Mouse (Mus musculus): ENCODE data around the gene Uhrf1. TPM values are rescaled to one million over a fixed set of nuclear protein-coding genes. Genes with fewer than 3 reads are reported as not detected.
"Not testable (repeated sequence)": the region's sequence is repeated elsewhere in the genome, so short reads cannot be mapped to it uniquely, and the experiment has no call there.

Gene Uhrf1
- polyA plus RNA-seq (2016; fragmentation: Nextera tagmentation; extraction: Ambion mirVana), result 161 and 166 TPM in 2 replicates

DNA sequence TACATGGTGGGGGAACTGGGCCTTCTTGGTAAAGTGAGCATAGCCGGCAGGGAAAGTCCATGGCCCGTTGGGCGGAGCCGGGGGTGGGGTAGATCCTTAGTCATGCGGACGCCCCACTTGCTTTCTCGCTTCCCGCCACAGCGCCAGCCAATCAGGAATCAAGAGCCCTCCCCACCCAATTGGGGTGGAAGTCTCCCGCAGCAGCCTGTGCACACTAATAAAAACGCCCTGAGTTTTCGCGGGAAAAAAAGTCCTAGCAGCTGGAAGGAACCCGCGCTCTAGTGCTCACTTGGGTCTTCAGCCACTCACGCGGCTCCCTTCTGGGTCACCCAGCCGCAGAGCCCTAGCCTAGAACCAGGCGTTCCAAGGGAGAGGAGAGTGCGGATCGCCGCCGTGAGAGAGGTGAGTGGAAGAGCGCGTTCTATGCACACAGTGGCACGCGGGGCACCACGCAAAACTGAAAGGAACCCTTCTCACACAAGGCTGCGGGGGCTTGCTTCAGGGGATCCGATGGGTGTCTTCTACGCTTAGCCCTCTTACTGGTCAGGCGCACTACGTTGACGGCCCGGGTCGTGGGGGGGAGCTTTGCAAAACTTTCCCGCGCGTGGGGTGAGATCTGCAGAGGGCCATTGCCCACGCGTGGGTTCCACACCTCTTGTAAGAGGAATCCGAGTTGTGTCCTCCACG, at the start of gene Uhrf1:
Uhrf1 (plus strand) TSS at position 162 of the 687 bp plus-strand sequence.
- H3K9me3 ChIP-seq, result no peaks in the 10 kb centered on the region
- H3K4me2 ChIP-seq (replicated peaks), result peak within 1 kb of the TSS; percentile 93
- H3K27ac ChIP-seq (replicated peaks), result peak within 1 kb of the TSS; percentile 65
- under 1% methylated on average over 43 of the region's 43 CpGs for WGBS
- H3K9ac ChIP-seq (replicated peaks), result peak within 1 kb of the TSS; percentile 72
- H3K4me3 ChIP-seq, result peak within 1 kb of the TSS; percentile 85
- no peaks in the 10 kb centered on the region for H3K27me3 ChIP-seq
- H3K36me3 ChIP-seq, result peaks cover 21% of the 10 kb centered on the region
- ATAC-seq (ENCODE audit: low FRiP score, low read depth), result peak; percentile 61
- peaks cover 49% of the 10 kb centered on the region for H3K4me1 ChIP-seq

DNA sequence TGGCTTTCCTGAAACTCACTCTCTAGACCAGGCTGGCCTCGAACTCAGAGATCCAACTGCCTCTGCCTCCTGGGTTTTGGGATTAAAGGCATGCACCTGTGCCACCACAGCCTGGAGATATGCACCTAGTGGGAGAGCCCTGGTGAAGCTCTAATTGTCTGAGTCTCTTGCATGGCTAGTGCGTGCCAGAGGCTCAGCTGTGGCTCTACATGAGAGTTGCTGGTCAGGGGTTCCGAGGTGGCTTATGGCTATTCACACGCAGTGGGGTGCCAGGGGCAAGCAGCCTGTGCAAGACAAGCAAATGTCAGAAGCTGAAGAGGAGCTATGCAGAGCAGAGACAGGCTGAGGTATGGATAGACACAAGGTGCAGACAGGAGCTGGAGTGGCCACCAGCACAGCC, 48.4 kb upstream of the Uhrf1 start:
- Histone ChIP-seq H3K27me3 (no peaks in the 10 kb centered on the region), H3K36me3 (peaks cover 14% of the 10 kb centered on the region), H3K4me3 (no peak overlapping the region), H3K27ac (replicated peaks) (no peak overlapping the region), H3K4me2 (replicated peaks) (no peak overlapping the region), H3K4me1 (peaks cover 38% of the 10 kb centered on the region), H3K9me3 (no peaks in the 10 kb centered on the region), H3K9ac (replicated peaks) (no peak overlapping the region)
- ATAC-seq (ENCODE audit: low FRiP score, low read depth), result no peak
- 77% methylated on average over 4 of the region's 4 CpGs for WGBS

DNA sequence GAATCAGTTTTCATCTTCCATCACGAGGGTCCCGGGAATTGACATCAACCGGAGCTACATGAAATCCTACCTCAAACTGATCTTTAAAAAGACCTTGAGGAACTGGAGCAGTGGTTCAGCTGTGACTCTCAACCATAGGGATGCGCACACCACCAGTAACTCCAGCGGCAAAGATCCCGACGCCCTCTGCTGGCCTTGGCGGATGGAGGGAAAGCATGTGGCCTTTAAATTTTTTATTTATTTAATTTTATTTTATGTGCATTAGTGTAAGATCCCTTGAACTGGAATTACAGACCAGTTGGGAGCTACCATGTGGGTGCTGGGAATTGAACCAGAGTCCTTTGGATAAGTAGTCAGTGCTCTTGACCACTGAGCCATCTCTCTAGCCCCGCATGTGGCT, 47.7 kb upstream of the Uhrf1 start:
- ATAC-seq (ENCODE audit: low FRiP score, low read depth), result peak; percentile 13
- H3K4me2 ChIP-seq (replicated peaks), result peak overlapping the region; percentile 73
- peaks cover 22% of the 10 kb centered on the region for H3K36me3 ChIP-seq
- H3K27ac ChIP-seq (replicated peaks), result peak overlapping the region; percentile 8; the same call in 1 of the 2 replicates
- H3K4me3 ChIP-seq, result peak overlapping the region; percentile 75
- H3K27me3 ChIP-seq, result no peaks in the 10 kb centered on the region
- H3K9me3 ChIP-seq, result no peaks in the 10 kb centered on the region
- H3K9ac ChIP-seq (replicated peaks), result no peak overlapping the region
- peaks cover 41% of the 10 kb centered on the region for H3K4me1 ChIP-seq
- WGBS, result 20% methylated on average over 9 of the region's 9 CpGs

DNA sequence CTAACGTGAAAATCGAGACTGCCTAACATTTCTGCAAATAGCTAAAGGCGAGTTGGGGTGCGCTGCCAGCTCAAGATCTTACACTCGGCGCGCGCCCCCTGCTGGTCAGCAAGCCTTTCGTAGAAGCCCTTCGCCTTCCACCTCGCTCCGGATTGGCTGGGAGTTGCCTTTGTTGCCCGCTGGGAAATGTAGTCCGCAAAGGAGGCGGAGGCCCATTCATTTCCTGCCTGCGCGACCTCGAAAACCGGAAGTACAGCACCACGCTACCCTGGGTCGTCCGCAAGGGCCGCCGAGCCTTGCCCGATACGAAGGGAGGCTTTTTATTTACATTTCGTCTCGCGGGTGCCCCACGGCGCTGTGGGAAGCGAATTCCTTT, 47.3 kb upstream of the Uhrf1 start:
- Histone ChIP-seq H3K27ac (replicated peaks) (peak overlapping the region; percentile 91), H3K4me3 (peak overlapping the region; percentile 75), H3K9me3 (no peaks in the 10 kb centered on the region), H3K9ac (replicated peaks) (peak overlapping the region; percentile 57; the same call in 1 of the 2 replicates), H3K4me2 (replicated peaks) (peak overlapping the region; percentile 73), H3K36me3 (peaks cover 26% of the 10 kb centered on the region), H3K27me3 (no peaks in the 10 kb centered on the region), H3K4me1 (peaks cover 40% of the 10 kb centered on the region)
- WGBS, result under 1% methylated on average over 32 of the region's 32 CpGs
- ATAC-seq (ENCODE audit: low FRiP score, low read depth), result peak; percentile 91

DNA sequence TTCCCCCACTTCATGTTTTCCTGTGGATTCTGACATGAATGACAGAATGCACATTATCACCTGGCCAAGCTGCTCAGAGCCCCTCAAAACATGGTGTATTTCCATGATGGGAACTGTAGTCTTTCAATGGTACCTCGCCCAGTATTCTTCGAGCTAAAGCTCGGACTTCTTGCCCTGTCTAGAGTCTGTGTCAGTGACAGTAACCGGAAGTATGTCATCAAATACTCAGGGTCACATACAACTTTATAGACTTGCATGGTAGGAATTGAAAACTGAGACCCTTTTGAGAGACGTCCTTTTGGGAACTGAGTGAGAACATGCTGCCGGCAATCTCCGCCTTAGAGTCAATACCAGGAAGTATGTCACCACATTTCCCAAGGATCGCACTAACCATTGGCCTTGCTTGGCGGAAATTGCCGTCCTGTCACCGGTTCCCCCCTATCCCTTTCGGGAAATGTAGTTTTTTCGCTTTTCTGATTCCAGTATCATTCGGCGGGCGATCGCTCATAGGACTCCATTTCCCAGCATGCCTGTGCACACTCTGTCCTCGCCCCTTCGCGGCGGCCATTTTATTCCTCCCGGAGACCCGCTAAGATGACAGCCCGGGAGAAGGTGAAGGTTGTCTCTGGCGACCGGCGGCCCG, 46.8 kb upstream of the Uhrf1 start, which contains the start of gene Fem1a:
Fem1a (plus strand) TSS at position 572 of the 643 bp plus-strand sequence.
- H3K36me3 ChIP-seq, result peaks cover 31% of the 10 kb centered on the region
- peaks cover 39% of the 10 kb centered on the region for H3K4me1 ChIP-seq
- H3K9me3 ChIP-seq, result no peaks in the 10 kb centered on the region
- H3K9ac ChIP-seq (replicated peaks), result peak within 1 kb of the TSS; percentile 72
- peak within 1 kb of the TSS; percentile 75 for H3K4me3 ChIP-seq
- under 1% methylated on average over 28 of the region's 28 CpGs for WGBS
- peak; percentile 92 for ATAC-seq (ENCODE audit: low FRiP score, low read depth)
- H3K4me2 ChIP-seq (replicated peaks), result peak within 1 kb of the TSS; percentile 98
- no peaks in the 10 kb centered on the region for H3K27me3 ChIP-seq
- peak within 1 kb of the TSS; percentile 91 for H3K27ac ChIP-seq (replicated peaks)

DNA sequence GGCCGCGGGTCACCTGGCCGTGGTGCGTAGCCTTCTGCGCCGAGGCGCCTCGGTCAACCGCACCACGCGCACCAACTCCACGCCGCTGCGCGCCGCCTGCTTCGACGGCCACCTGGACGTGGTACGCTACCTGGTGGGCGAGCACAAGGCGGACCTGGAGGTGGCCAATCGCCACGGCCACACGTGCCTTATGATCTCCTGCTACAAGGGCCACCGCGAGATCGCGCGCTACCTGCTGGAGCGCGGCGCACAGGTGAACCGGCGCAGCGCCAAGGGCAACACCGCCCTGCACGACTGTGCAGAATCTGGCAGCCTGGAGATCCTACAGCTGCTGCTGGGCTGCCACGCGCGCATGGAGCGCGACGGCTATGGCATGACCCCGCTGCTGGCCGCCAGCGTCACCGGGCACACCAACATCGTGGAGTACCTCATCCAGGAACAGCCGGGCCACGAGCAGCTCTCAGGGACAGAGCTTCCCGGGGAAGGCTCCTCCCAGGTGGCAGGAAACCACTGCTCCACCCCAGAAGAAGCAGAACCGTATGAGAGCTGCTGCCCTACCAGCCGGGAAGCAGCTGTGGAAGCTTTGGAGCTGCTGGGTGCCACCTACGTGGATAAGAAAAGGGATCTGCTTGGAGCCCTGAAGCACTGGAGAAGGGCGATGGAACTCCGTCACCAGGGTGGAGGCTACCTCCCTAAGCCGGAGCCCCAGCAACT, 45.8 kb upstream of the Uhrf1 start:
- Histone ChIP-seq H3K9me3 (no peaks in the 10 kb centered on the region), H3K36me3 (peaks cover 41% of the 10 kb centered on the region), H3K9ac (replicated peaks) (peak overlapping the region; percentile 72), H3K4me1 (peaks cover 39% of the 10 kb centered on the region), H3K27me3 (no peaks in the 10 kb centered on the region), H3K4me3 (peak overlapping the region; percentile 75), H3K27ac (replicated peaks) (peak overlapping the region; percentile 66), H3K4me2 (replicated peaks) (peak overlapping the region; percentile 98)
- 13% methylated on average over 56 of the region's 58 CpGs for WGBS
- ATAC-seq (ENCODE audit: low FRiP score, low read depth), result peak; percentile 3; the same call in 1 of the 2 replicates

DNA sequence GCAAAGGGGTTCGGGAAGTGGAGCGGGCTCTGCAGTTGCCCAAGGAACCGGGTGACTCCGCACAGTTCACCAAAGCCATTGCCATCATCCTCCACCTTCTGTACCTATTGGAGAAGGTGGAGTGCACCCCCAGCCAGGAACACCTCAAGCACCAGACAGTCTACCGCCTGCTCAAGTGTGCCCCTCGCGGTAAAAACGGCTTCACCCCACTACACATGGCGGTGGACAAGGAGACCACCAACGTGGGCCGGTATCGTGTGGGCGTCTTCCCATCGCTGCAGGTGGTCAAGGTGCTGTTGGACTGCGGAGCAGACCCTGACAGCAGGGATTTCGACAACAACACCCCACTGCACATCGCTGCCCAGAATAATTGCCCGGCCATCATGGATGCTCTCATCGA, 44.9 kb upstream of the Uhrf1 start:
- Histone ChIP-seq H3K4me1 (peaks cover 39% of the 10 kb centered on the region), H3K36me3 (peaks cover 49% of the 10 kb centered on the region)
- H3K4me2 ChIP-seq (replicated peaks); ATAC-seq (ENCODE audit: low FRiP score, low read depth); H3K27me3 ChIP-seq; H3K9ac ChIP-seq (replicated peaks); H3K27ac ChIP-seq (replicated peaks); H3K9me3 ChIP-seq; H3K4me3 ChIP-seq: not testable (repeated sequence)
- WGBS, result 91% methylated on average over 19 of the region's 19 CpGs

DNA sequence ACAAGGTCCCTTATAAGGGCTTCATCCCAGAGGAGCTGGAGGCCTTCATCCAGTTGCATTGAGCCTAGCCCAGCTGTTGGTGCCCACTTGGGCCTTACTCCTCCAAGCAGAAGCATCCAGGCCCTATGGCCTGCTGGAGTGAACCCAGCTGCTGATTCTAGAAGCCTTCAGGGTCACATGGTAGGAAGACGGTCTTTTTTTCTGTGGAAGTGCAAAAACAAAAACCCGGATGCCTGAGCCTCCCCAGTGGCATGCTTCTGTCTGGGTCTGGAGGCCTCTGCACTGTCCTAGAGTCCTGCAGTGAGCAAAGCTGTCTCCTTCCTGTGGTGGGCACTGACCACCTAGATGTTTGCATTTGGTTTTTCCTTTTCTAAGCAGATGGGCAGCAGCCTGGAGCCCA, 44.3 kb upstream of the Uhrf1 start:
- not testable (repeated sequence) for H3K4me2 ChIP-seq (replicated peaks); H3K4me3 ChIP-seq; H3K9me3 ChIP-seq; ATAC-seq (ENCODE audit: low FRiP score, low read depth); H3K27ac ChIP-seq (replicated peaks); H3K27me3 ChIP-seq; H3K9ac ChIP-seq (replicated peaks)
- Histone ChIP-seq H3K4me1 (peaks cover 39% of the 10 kb centered on the region), H3K36me3 (peaks cover 50% of the 10 kb centered on the region)
- WGBS, result 75% methylated on average over 2 of the region's 2 CpGs

DNA sequence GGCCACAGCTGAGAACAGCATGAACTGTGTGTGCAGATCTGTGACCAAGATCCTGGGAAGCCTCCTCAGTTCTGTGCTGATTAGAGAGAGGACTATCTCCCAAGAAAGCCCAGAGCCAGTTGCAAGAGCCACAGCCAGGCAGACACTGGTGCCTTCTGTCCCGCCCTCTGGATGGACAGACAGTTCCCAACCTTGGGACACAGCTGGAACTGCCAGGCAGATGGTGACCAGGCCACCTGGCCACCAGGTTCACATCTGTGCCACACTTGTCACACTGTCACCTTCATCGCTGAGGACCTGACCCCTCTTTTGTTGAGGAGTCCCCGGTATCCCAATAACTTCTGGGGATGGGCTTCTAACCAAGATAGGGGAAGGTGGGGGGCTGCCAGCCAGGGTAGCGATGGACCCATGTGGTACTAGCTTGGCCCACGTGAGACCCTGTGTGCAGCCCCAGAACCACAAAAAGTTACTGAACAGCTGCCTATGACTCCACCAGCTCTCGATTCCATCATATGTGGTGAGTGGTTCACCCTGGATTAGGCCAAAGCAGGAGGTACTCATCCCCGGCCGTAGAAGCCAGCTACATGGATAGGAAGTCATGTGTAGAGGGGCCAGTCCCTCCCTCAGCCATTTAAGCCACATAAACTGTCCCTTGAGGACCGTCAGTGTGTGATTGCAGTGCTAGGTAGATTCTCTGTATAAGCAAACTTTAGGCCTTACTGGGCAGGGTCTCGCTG, 43.7 kb upstream of the Uhrf1 start:
- Histone ChIP-seq H3K4me3 (no peak overlapping the region), H3K27me3 (no peaks in the 10 kb centered on the region), H3K9ac (replicated peaks) (no peak overlapping the region), H3K9me3 (no peaks in the 10 kb centered on the region), H3K27ac (replicated peaks) (no peak overlapping the region), H3K4me2 (replicated peaks) (no peak overlapping the region), H3K36me3 (peaks cover 50% of the 10 kb centered on the region), H3K4me1 (peaks cover 42% of the 10 kb centered on the region)
- no peak for ATAC-seq (ENCODE audit: low FRiP score, low read depth)
- 92% methylated on average over 10 of the region's 10 CpGs for WGBS

DNA sequence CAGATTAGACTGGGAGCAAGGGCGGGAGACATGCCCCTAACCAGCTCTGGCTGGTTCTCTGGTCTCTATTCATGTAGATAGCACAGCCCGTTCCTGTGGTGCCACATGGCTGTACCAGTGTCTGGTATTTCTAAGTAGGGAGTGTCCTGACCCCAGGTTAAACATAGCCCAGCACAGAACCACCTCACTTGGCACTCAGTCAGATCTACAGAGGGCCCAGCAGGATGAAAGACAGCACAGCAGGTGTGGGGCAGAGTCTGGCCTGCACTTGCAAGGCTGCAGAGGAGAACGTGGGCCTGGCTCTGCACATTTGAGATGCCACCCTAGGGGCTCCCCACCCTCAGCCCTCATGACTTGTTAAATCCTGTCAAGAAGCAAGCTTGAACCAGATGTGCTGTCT, 42.0 kb upstream of the Uhrf1 start:
- Histone ChIP-seq H3K36me3 (peaks cover 54% of the 10 kb centered on the region), H3K27me3 (no peaks in the 10 kb centered on the region), H3K27ac (replicated peaks) (no peak overlapping the region), H3K4me1 (peaks cover 42% of the 10 kb centered on the region), H3K9me3 (no peaks in the 10 kb centered on the region), H3K4me3 (no peak overlapping the region), H3K9ac (replicated peaks) (no peak overlapping the region; the same call in 1 of the 2 replicates), H3K4me2 (replicated peaks) (no peak overlapping the region)
- 79% methylated on average over 3 of the region's 3 CpGs for WGBS
- no peak for ATAC-seq (ENCODE audit: low FRiP score, low read depth)

DNA sequence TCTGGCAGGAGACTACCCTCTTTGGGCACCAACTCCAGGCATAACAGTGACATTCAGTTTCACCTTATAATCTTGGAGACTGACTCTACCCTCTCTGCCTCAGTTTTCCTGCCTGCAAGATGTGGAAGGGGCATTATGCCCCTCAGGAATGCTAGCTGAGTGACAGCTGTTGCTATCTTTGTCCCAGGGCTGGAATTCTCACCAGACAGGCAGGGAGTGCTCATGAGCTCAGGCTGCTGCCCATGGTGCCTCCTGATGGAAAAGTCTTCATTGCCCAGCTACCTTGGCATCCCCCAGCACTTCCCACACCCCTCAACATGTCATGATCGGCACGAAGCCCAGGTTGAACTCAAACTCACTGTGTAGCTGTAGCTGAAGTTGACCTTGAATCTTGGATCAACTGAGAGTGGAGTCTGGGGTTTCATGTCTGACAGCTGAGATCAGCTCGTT, 40.5 kb upstream of the Uhrf1 start:
- no peak overlapping the region for H3K9ac ChIP-seq (replicated peaks)
- H3K9me3 ChIP-seq, result no peaks in the 10 kb centered on the region
- 93% methylated on average over 3 of the region's 3 CpGs for WGBS
- H3K36me3 ChIP-seq, result peaks cover 54% of the 10 kb centered on the region
- no peak overlapping the region for H3K27ac ChIP-seq (replicated peaks)
- no peak overlapping the region for H3K4me3 ChIP-seq
- H3K4me1 ChIP-seq, result peaks cover 37% of the 10 kb centered on the region
- no peak overlapping the region for H3K4me2 ChIP-seq (replicated peaks)
- no peak for ATAC-seq (ENCODE audit: low FRiP score, low read depth)
- no peaks in the 10 kb centered on the region for H3K27me3 ChIP-seq

Measured in midbrain, embryonic 12.5 days (tissue).